Mouse (Mus musculus) fibroblast of lung, adult 2 months (primary cell): Measurements from ENCODE around the gene Zfp296.
"Not testable (repeated sequence)": the region's sequence is repeated elsewhere in the genome, so short reads cannot be mapped to it uniquely, and the experiment has no call there.

Experiments used
- DNase-seq: peaks from one replicate; pipeline ENCODE4 v3.0.0-alpha.2; 2011; ENCODE audit warnings: low read depth

Zfp296 gene

DNA sequence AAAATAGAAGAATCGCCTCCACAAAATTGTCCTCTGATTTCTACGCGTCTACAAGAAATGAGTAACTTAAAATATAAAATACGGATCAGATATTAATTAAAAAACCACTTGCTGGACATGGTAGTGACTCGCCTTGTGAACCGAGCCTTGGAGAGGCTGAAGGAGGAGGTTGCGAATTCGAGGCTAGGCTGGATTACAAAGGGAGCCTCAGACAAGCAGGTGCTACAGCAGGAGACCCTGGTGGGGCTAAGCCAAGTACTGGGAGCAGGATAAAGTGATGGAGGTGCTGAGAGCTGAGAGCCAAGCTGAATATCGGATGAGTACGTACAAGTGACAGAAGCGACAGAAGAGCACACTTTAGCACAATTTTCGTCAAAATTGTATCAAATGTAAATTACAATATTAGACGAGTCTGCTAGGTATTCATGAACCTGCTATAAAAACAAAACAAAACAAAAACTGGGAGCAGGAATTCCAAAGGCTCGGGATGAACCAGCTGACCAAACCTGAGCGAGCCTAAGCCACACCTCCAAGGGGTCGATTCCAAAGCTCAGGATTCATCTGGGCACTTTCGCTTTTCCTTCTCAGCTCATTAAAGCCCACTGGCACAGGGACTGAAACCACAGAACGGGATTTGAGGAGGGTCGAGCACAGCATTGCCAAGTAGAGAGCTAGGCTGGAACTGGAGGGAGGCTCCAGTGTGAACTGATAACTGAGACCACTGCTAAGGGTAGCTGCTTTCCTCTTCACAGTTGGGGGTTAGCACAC lies 14.3 kb upstream of the Zfp296 start, which contains the start of gene Ppp1r37:
TSS of gene Ppp1r37 (minus strand) at position 434 of the 768 bp plus-strand sequence.
- DNase-seq = no peak

DNA sequence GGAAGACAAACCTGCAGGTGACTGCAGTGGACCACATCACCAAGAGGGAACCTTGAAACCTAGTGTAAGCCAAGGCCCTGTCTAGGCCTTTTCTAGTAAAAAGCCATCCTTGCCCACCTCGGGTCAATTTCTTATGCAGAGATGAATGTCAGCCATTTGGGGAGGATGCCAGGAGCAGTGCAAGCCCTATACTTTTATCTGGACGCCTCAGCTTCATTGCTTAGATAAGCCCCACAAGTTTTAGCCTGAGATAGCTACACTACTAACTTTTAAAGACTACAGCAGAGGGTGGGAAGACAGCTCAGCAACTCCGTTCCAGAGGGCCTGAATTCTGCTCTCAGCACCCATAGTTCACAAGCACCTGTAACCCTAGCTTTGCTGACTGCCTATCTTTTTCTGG lies 13.2 kb upstream of the Zfp296 start:
- DNase-seq = no peak

DNA sequence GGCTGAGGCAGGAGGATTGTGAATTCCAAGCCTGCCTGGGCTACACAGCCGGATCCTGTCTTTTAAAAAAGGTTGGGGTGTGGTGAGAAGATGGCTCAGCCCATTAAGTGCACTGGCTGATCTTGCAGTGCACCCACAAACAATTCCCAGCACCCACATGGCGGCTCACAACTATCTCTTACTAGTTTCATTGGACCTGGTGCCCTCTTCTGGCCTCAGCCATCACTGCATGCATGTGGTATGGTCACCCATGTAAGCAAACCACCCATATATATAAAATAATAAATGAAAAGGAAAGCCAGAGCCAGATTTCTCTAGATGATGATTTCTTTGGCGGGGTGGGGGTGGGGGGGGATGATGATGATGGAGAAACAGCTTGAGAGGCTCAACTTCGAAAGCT lies 12.6 kb upstream of the Zfp296 start:
- no peak for DNase-seq

DNA sequence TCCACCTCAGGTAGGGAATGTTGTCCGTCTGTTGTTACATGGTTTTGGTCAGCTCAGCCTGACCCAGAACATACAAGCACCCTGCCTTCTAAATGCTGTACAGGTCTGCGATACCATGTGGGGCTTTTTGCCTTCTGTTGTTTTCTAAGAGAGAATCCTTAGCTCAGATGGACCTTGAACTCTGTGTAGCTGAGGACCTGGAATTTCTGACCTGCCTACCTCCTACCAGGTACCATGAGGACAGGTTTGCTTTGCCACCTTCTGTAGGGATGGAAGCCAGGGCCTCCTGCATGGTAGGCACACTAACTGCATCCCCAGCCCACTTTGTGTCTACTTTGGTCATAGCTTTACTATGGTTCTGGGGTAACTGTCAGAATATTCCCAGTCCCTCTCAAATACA lies 11.3 kb upstream of the Zfp296 start:
- no peak for DNase-seq

DNA sequence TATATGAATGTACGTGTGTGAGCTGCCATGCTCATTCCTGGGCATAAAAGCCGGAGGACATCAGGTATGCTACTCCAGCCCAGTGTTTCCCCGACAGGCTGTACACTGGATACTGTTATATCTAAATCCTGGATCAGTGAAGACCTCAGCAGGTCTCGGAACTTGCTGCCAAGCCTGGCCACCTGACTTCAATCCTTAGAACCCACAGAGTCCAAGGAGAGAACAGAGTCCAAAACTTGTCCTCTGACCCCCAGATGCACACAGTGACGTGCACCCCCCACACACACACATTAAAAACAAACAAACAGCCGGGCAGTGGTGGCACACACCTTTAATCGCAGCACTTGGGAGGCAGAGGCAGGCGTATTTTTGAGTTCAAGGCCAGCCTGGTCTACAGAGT lies 9.7 kb upstream of the Zfp296 start:
- no peak for DNase-seq

DNA sequence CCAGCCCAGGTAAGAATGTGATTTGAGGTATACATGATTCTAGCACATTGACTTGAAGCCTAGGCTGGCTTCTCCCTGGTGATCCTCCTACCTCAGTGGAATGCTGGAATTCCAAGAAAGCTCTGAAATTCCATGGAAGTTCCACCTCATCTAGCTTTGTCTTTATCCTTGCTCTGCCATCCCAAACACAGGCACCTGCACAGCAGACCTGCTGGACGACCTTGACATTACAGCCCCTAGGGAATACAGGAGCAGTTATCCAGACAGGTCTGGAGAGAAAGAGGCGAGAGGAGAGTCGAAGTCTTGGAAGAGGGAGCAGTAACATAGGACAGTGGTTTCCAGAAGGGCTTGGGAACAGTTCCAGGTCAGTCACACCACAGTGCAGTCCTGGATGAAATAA lies 7.4 kb upstream of the Zfp296 start:
- DNase-seq = no peak

DNA sequence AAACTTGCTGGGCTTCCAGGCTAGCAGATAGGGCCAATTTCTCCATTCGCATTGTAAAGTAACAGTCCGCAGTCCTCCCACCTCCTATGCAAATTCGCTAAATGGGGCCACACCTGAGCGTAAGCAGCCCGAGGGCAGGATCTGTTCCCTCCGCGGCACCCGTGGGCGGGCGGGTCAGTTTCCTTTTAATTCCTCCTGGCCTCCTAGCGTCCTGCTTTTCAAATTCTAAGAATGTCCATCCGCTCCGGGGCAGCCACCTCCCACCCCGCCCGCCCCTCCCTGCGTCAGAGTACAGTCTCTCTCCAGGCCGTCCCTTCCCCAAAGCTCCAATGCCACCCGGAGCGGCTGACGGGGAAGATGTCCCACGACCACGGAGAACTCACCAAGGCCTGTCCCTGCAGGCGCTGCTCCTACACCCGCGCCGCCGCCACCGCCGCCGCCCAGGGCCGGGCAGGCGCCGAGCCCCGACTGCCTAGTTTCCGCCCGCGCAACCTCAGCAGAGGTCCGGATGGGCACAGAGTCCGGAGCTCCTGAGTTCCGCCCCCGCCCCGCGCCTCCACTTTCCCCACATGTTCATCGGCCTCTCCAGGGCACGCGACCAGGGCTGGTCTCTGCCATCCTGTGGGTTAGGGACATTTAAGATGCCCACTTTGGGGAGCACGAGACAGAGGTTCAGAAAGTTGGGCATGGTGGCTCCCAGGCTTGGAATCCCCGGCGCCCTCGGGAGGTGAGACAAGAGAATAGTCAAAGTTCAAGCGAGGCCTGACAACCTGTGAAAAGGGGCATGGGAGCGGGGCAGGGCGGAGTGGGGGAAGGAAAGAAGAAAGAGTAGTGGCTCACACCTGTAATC lies 3.9 kb upstream of the Zfp296 start:
- DNase-seq = peak; percentile 37

DNA sequence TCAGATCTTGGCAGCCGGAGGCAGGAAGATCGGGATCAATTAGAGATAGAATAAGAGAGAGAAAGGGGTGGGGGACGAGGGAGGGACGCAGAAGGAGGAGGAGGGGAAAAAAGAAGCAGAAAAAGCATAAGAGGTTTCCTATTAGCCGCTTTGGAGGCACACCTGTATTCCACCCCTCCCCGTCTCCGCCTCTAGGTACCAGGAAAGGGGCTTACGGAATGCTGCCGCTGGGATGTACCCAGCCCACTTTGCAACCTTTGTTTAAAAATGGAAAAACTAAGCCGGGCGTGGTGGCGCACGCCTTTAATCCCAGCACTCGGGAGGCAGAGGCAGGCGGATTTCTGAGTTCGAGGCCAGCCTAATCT lies 3.3 kb upstream of the Zfp296 start:
- DNase-seq = no peak

DNA sequence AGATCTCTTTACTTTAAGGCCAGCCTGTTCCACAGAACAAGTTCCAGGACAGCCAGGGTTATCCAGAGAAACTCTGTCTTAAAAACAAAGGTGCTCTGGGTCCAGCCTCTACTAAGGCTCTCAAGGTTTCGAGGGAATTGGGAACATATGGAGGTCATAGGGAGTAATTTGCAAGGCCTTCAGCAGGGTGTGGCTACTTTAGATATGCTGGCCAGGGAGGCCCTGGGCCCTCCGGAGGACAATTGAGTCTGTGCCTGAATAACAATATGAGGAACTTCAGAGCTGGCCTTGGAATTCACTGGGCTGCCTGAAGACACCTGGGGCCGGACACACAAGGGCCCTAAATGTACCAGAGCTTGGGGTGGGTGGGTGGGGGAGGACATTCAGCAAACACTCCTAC lies 1.5 kb upstream of the Zfp296 start:
- DNase-seq = no peak

DNA sequence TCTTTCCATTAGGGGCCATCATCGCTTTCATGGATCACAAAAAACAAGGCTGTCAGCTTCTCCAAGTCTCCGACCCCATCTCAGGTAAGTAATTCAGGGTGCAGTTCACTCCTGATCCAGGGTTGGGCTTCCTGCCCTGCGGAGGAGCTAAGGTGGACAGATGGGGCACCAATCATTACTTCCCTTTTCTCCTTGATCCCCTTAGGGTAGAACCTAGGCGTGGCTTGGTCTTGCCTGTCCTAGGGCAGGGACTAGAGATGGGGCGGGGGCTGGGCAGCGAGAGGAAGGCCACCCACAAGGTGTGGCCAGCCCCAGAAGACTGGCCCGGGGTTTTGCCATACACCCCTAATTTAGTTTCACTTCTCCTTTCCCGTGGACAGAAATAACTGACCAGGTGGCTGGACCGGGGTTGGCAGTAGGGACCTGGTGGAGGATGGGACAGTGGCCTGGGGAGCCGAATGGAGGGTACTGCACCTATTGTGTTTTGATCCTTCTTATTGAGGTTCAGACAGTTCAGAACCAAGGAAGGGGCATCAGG lies 859 bp downstream of the Zfp296 start:
- no peak for DNase-seq

DNA sequence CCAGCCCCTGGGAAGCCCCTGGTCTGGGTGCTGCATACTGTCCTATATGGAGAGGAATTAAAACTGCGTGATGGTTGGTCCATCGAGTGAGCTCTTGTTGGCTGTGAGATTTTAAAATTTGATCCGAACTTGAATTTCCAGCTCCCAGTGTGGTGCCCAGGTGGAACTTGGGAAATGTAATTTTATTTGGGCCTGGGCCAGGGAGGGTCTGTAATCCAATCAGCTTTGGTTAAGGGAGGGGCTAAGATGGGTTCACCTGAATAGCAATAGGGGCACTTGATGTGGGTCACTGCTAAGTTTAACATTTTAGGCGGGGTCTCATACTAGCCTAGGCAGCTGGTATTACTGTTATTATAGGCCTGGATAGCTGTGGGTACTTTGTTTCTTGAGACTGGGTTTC lies 1.3 kb downstream of the Zfp296 start:
- DNase-seq = no peak

DNA sequence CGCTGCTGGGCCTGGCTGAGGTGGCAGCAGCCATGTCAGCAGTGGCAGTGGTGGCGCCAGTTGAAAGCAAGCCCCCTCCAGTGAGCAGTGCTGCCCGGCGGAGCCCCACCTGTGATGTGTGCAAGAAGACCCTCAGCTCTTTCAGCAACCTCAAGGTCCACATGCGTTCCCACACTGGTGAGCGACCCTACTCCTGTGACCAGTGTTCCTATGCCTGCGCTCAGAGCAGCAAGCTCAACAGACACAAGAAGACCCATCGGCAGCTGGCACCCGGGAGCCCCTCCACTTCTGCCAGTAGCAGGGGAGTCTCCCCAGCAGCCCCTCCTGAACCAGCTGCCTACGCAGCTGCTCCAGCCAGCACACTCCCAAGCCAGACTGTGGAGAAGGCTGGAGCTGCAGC lies 2.7 kb downstream of the Zfp296 start:
- DNase-seq = no peak

DNA sequence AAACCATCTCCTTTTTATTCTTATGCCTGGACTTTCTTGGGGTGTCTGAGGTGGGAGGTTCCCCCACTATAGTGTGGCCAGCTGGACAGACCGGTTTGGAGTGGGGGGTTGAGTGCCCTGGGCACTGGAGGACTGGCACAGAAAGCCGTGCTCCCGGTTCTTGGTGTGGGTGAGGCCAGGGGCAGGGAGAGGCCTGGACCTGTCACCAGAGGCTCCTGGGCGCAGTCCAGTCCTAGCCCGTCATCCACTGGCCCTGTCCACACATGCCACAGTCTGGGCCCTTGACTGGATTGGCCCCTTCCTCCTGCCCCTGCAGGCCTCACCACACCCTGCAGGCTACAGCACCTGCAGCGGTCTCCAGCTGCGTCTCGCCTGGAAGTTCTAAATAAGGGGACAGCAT lies 3.5 kb downstream of the Zfp296 start:
- no peak for DNase-seq

DNA sequence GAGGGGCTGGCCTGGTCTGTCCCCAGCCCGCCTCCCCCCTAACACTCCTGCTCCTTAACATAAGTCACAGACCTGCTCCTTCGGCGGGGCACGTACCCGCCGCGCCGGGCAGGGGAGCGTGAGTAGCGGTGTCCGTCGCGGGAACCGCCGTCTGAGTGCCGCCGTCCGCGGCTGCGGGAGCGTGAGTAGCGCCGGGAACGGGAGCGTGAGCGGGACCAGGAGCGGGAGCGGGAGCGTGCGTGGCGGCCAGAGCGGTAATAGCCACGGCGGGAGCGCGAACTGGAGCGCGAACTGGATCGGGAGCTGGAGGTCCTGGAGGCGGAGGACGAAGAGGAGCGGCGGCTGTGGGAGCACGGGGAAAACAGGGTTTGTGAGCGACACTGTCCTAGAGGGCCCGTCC lies 9.2 kb downstream of the Zfp296 start:
- DNase-seq = no peak

DNA sequence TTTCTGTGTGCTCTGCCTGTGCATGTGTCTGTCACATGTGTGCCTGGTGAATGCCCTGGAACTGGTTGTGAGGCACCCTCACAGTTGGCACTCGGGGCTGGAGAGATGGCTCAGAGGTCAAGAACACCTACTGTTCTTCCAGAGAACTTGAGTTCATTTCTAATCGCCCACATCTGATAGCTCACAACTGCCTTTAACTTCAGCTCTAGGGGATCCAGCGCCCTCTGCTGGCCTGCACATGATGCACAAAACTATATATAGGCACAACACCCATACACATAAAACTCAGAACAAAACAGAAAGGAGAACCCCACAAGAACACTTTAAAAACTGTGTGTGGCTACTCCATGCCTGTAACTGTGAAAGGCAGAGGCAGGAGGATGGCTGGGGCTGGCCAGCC lies 12.1 kb downstream of the Zfp296 start:
- DNase-seq = peak; percentile 17

DNA sequence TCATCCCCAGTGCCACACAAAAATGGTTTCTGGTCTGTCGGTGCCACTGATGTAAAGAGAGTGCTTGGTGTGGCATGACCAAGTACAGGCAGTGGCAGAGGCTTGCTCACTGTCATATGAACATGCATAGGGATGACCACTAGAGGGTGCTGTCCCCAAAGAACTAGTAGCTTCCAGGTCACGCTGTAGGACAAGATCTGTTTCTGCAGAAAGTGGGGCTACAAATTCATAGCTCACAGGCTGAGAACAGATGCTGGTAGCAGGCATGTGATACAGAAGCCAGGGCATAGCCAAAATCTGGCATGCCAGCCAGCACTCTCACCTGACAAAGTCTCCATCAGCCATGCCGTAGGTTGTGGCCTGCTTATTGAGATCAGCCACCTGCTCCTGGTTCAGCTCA lies 12.8 kb downstream of the Zfp296 start:
- DNase-seq = peak; percentile 27

DNA sequence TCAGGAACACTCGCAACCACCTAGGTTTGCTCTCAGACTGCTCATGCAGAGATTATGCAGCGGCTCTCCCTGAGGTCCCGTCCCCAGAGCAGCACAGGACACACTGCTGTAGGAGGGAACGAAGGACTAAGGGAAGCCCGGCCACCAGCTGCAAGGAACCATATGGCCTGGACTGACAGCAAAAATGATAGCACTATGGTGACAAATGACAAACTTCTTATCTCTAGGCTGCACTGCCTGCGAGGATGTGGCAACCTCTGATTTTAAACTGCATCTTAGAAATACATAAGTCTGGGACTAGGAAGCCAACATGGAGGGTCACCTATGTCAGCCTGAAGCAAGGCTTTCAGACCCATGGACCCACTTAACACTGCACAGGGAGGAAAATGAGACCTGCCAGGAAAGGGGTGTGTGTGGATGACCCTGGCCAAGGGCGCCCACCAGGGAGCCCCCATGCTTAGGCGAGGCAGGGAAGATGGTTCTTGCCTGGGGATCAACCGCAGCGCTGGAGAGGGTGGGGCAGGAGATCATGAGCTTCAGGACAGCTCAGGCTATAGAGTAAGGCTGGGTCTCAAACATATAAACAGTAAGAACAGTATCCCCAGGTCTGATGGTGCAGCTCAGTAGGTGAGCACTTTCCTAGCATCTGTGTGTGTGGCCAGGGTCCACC lies 16.1 kb downstream of the Zfp296 start:
- DNase-seq = no peak

DNA sequence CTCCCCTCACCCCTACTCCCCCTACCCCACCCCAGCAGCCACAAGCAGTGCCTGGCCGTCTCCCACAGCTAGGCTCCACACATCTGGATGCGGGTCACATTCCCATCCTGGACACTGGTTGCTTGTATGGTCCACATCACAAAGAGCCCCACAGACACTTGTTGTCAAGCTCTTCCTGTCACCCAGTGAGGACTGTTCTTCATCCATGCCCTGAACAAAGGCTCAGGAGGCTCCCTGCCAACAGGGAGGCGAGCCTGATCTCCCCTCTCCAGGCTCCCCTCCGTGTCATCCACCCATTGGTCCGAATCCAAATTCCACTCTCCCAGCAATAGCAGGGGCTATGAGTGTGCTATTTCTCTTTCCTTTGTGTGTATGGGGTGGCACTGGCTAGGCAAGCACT lies 23.5 kb downstream of the Zfp296 start:
- no peak for DNase-seq

DNA sequence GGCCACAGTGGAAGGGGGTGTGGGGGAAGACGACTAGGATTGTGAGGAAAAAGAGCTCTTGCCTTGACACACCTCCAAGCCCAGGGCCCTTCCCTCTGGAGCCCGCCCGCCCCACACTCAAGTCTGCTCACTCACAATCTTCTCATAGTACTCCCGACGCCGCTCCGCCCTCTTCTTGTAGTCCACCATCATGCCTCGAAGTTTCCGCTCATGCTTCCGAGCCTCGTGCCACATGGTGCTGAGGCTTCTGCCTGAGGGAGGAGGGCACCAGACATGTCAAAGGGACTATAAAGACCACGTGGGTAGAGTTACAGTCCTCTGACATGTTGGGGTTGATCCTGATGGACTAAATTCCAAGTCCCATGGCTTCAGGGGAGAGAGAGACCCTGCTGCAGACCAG lies 26.0 kb downstream of the Zfp296 start:
- DNase-seq = no peak

DNA sequence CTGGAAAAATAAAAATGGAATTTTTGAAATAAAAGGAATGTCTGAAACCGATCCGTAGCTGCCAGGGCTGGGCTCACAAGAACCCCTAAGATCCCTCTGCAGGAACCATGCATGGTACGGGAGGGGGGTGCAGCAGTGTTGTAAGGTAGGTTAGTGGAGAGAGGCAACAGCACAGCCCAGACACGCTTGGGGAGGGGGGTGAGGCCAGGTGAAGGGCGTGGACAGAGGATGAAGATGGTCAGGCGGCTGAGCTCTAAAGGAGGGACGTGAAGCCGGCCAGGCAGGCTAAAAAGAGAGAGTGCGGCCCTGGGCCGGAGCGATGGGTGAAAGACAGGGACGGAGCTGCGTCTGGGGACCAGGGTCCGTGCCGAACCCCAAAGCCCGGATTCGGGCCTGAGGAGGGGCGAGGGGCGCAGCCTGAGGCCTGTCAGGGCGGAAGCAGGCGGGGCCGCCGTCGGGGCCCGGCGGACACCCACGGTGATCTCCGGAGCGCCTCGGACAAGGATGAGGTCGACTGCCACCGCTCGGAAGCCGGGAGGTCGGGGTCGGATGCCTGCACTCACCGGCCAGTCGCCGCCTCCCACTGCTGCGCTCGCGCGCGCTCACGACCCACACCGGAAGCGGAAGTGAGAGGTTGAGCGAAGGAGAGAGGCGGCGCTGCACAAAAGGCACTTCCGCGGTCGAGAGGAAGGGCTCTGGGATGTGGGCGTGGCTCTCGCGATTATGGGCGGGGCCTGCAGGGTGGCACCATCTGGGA lies 26.9 kb downstream of the Zfp296 start, which contains the start of gene Clasrp:
TSS of gene Clasrp (minus strand) at position 638 of the 757 bp plus-strand sequence.
- peak; percentile 83 for DNase-seq

DNA sequence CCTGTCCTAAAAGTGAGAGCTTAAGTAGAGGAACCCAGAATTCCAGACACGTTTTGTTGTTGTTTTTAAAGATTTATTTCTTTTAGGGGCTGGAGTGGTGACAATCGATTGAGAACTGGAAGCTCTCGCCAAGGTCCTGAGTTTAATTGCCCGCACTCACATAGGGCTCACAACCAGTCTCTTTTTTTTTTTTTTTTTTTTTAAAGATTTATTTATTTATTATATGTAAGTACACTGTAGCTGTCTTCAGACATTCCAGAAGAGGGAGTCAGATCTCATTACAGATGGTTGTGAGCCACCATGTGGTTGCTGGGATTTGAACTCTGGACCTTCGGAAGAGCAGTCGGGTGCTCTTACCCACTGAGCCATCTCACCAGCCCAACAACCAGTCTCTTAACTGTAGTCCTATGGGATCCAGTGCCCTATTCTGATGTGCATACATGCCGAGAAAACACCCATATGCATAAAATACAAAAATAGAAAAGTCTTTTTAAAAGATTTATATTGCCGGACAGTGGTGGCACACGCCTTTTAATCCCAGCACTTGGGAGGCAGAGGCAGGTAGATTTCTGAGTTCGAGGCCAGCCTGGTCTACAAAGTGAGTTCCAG lies 27.6 kb downstream of the Zfp296 start:
- not testable (repeated sequence) for DNase-seq
